Mouse (Mus musculus) heart, embryonic 13.5 days (tissue): ENCODE results near the gene Arhgap45. TPM values are rescaled to one million over a fixed set of nuclear protein-coding genes. Genes with fewer than 3 reads are reported as not detected.
A peak's percentile ranks its signal among the peaks of the same experiment; 100 is the strongest.

Experiments used
- ATAC-seq: fragments of 200-750 bp; cut with Nextera tagmentation; 2 replicates; pipeline ENCODE4 v1.8.0; 2017; ENCODE audit warnings: moderate TSS enrichment; ENCODE audit not compliant: insufficient number of reproducible peaks, low FRiP score, low TSS enrichment; ENCODE audit errors: extremely low read depth
- H3K27ac ChIP-seq: fragments of 300-500 bp; sonication (generic); replicated peaks from 2 replicates; pipeline ENCODE4 v1.5.1; 2015; ENCODE audit warnings: moderate library complexity, mild to moderate bottlenecking, inconsistent platforms
- H3K27me3 ChIP-seq: fragments of 300-500 bp; sonication (generic); replicated peaks from 2 replicates; pipeline ENCODE4 v1.6.1; 2015; ENCODE audit warnings: mild to moderate bottlenecking, inconsistent platforms
- H3K36me3 ChIP-seq: fragments of 300-500 bp; sonication (generic); 2 replicates; pipeline ENCODE4 v1.6.1; 2015; ENCODE audit warnings: mild to moderate bottlenecking, inconsistent platforms
- H3K4me1 ChIP-seq: fragments of 300-500 bp; sonication (generic); 2 replicates; pipeline ENCODE4 v1.6.1; 2015; ENCODE audit warnings: inconsistent platforms
- H3K4me2 ChIP-seq: fragments of 300-500 bp; sonication (generic); 2 replicates; pipeline ENCODE4 v1.6.1; 2015; ENCODE audit warnings: inconsistent platforms, mild to moderate bottlenecking, moderate library complexity
- H3K4me3 ChIP-seq: fragments of 300-500 bp; sonication (generic); 2 replicates; pipeline ENCODE4 v1.5.1; 2015; ENCODE audit warnings: moderate library complexity, mild to moderate bottlenecking, inconsistent platforms
- H3K9ac ChIP-seq: fragments of 300-500 bp; sonication (generic); 2 replicates; pipeline ENCODE4 v1.6.1; 2015; ENCODE audit warnings: inconsistent platforms, mild to moderate bottlenecking, moderate library complexity
- H3K9me3 ChIP-seq: fragments of 300-500 bp; sonication (generic); 2 replicates; pipeline ENCODE4 v1.6.1; 2016; ENCODE audit warnings: inconsistent platforms
- WGBS: fragments of 180-500 bp; shearing (Covaris S2); methylation state at CpG from one replicate; pipeline ENCODE4 v1.1.7; 2015; ENCODE audit warnings: mixed read lengths; 5-methylcytosine and 5-hydroxymethylcytosine counted together
- polyA plus RNA-seq: library from polyadenylated mRNA; unstranded; fragments of >200 nt; fragmentation: Nextera tagmentation; extraction: Ambion mirVana; gene quantifications from 2 replicates; pipeline ENCODE4 v1.2.1, GENCODE M21; 2015

Arhgap45 gene
- polyA plus RNA-seq, 1 experiment from 2014 or later = 6.5 TPM

- Histone ChIP-seq H3K9ac (peak overlapping the region; percentile 94), H3K36me3 (peaks cover 23% of the 10 kb centered on the region), H3K27ac (peak overlapping the region; percentile 95), H3K4me3 (peak overlapping the region; percentile 84), H3K9me3 (no peaks in the 10 kb centered on the region), H3K27me3 (no peaks in the 10 kb centered on the region), H3K4me2 (peak overlapping the region; percentile 96), H3K4me1 (peaks cover 51% of the 10 kb centered on the region)
- WGBS = 10% methylated on average over 27 of the region's 27 CpGs
- ATAC-seq = no peak
These were observed 28.5 kb upstream of the Arhgap45 start for GRCm38 (mm10) chr10:79987771-79988505.

GRCm38 (mm10) chr10:79988506-79989271 lies 27.8 kb upstream of the Arhgap45 start, which contains the start of gene Cnn2:
Gene Cnn2, plus strand, starts transcription at chr10:79988584.
- H3K27me3 ChIP-seq = no peaks in the 10 kb centered on the region
- under 1% methylated on average over 59 of the region's 59 CpGs for WGBS
- ATAC-seq = no peak
- H3K36me3 ChIP-seq = peaks cover 31% of the 10 kb centered on the region
- peak within 1 kb of the TSS; percentile 94 for H3K9ac ChIP-seq
- peaks cover 44% of the 10 kb centered on the region for H3K4me1 ChIP-seq
- H3K4me2 ChIP-seq = peak within 1 kb of the TSS; percentile 96
- peak within 1 kb of the TSS; percentile 95 for H3K27ac ChIP-seq
- no peaks in the 10 kb centered on the region for H3K9me3 ChIP-seq
- H3K4me3 ChIP-seq = peak within 1 kb of the TSS; percentile 84

- Histone ChIP-seq H3K9ac (peak overlapping the region; percentile 94), H3K4me1 (peaks cover 44% of the 10 kb centered on the region), H3K36me3 (peaks cover 37% of the 10 kb centered on the region), H3K27ac (peak overlapping the region; percentile 95), H3K27me3 (no peaks in the 10 kb centered on the region), H3K4me3 (peak overlapping the region; percentile 84), H3K9me3 (no peaks in the 10 kb centered on the region), H3K4me2 (peak overlapping the region; percentile 96)
- no peak for ATAC-seq
- 28% methylated on average over 8 of the region's 8 CpGs for WGBS
These were observed 27.1 kb upstream of the Arhgap45 start for GRCm38 (mm10) chr10:79989272-79989786.

DNA sequence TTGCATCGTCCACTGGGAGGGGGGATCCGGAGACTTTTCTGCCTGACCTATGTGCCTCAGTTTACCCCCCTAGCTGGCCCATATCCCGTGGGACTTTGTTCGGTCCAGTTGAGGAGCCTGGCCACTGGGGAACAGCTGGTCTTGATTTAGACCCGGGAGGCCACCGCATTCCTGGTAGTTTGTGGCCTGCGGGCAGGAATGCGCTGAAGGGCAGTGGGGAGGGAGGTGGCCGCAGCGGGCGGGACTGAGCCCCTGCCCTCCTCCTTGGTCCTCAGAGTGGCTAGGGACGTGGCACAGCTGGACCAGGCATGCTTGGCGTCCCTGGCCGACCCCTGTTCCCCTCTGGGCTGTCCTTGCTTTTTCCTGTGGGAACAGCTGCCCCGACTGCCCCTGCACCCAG lies 26.6 kb upstream of the Arhgap45 start:
- 9% methylated on average over 15 of the region's 15 CpGs for WGBS
- peaks cover 44% of the 10 kb centered on the region for H3K4me1 ChIP-seq
- no peaks in the 10 kb centered on the region for H3K27me3 ChIP-seq
- ATAC-seq = no peak
- peaks cover 43% of the 10 kb centered on the region for H3K36me3 ChIP-seq
- H3K9ac ChIP-seq = peak overlapping the region; percentile 94
- H3K9me3 ChIP-seq = no peaks in the 10 kb centered on the region
- H3K27ac ChIP-seq = peak overlapping the region; percentile 95
- H3K4me3 ChIP-seq = peak overlapping the region; percentile 84
- H3K4me2 ChIP-seq = peak overlapping the region; percentile 96

- H3K36me3 ChIP-seq = peaks cover 53% of the 10 kb centered on the region
These were observed 25.4 kb upstream of the Arhgap45 start for GRCm38 (mm10) chr10:79991099-79991498.

DNA sequence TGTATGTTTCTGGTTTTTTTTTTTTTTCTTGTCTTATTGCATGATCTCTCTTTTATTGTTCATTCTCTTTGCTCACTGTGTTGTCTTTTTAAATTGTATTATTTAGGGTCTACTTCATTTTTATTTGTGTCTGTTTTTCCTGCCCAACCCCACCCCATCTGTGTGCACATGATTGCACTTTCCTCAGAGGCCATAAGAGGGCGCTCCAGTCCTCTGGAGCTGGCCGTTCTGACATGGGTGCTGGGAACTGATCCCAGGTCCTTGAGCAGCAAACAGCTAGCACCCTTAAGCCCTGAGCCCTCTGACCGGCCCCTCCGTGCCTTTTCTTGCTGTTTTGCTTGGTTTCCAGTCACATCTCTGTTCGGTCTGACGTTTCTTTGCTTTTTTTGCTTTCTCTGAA lies 24.9 kb upstream of the Arhgap45 start:
- no peak for ATAC-seq
- Histone ChIP-seq H3K4me2 (peak overlapping the region; percentile 96; the same call in 1 of the 2 replicates), H3K4me3 (no peak overlapping the region), H3K9me3 (no peaks in the 10 kb centered on the region), H3K27ac (no peak overlapping the region), H3K4me1 (peaks cover 35% of the 10 kb centered on the region), H3K9ac (no peak overlapping the region), H3K36me3 (peaks cover 53% of the 10 kb centered on the region), H3K27me3 (no peaks in the 10 kb centered on the region)
- 83% methylated on average over 6 of the region's 6 CpGs for WGBS

More at GRCm38 (mm10) chr10:79991099-79991498, 25.4 kb upstream of the Arhgap45 start:
- H3K27ac ChIP-seq = no peak overlapping the region
- H3K4me1 ChIP-seq = peaks cover 39% of the 10 kb centered on the region
- H3K4me2 ChIP-seq = peak overlapping the region; percentile 96
- no peaks in the 10 kb centered on the region for H3K27me3 ChIP-seq
- 74% methylated on average over 12 of the region's 12 CpGs for WGBS
- no peaks in the 10 kb centered on the region for H3K9me3 ChIP-seq
- no peak for ATAC-seq
- 0 out of 2 replicates have a peak overlapping the region, but pooled peaks have one; percentile 9 for H3K9ac ChIP-seq
- H3K4me3 ChIP-seq = peak overlapping the region; percentile 84; the same call in 1 of the 2 replicates

GRCm38 (mm10) chr10:79994397-79995115 lies 21.9 kb upstream of the Arhgap45 start:
- peaks cover 53% of the 10 kb centered on the region for H3K36me3 ChIP-seq
- no peak overlapping the region for H3K4me3 ChIP-seq
- H3K9ac ChIP-seq = peak overlapping the region; percentile 47; the same call in 1 of the 2 replicates
- peaks cover 30% of the 10 kb centered on the region for H3K4me1 ChIP-seq
- ATAC-seq = no peak
- WGBS = 74% methylated on average over 16 of the region's 16 CpGs
- no peak overlapping the region for H3K27ac ChIP-seq
- H3K27me3 ChIP-seq = 0 out of 2 replicates have a peak, but pooled peaks cover 7% of the 10 kb centered on the region
- H3K9me3 ChIP-seq = no peaks in the 10 kb centered on the region
- no peak overlapping the region for H3K4me2 ChIP-seq

- WGBS = 74% methylated on average over 1 of the region's 1 CpGs
These were observed 20.8 kb upstream of the Arhgap45 start for GRCm38 (mm10) chr10:79995636-79996035.

DNA sequence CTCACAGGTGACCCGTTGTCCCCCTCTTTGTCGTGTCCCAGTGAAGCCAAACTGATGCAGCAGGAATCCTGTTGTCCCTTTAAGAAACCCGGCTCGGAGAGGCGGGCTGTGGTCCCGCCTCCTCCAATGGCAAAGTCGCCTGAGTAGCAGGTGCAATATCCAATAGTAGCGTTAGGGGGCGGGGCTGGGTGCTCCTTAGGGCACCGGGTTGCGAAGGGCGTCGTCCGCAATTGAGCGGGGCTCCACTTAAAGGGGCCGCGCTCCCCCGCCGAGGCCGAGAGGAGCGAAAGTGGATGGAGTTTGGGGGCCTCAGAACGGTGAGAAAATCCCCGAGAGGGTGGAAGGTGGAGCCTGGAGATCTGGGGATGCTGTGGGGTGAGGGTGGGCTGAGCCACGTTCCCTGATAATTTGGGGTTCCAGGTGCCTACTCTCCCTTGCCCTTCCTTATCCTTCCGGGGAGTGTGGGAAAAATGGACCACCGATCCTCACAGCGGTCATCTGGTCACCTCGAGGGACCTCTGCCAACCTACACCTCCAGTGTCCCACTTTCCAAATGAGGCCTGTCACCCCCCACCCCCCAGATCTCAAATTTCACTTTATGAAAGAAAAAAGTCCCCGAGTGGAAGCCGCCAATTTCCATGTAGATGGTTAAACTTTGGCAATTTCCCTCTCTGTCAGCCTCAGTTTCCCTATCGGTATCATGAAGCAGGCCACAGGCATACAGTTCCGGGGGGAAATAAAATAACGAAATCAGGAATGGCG lies 20.0 kb upstream of the Arhgap45 start, which contains the start of gene Abca7:
Gene Abca7, plus strand, starts transcription at position 223 of the 762 bp plus-strand sequence.
- WGBS = under 1% methylated on average over 34 of the region's 34 CpGs
- H3K4me2 ChIP-seq = peak within 1 kb of the TSS; percentile 78
- H3K4me1 ChIP-seq = peaks cover 15% of the 10 kb centered on the region
- H3K27me3 ChIP-seq = peaks cover 17% of the 10 kb centered on the region
- peak; percentile 71 for ATAC-seq
- H3K4me3 ChIP-seq = peak within 1 kb of the TSS; percentile 61
- peaks cover 44% of the 10 kb centered on the region for H3K36me3 ChIP-seq
- H3K27ac ChIP-seq = peak within 1 kb of the TSS; percentile 75
- peak within 1 kb of the TSS; percentile 83 for H3K9ac ChIP-seq
- no peaks in the 10 kb centered on the region for H3K9me3 ChIP-seq

More at GRCm38 (mm10) chr10:79995636-79996035, 20.8 kb upstream of the Arhgap45 start:
- Histone ChIP-seq H3K4me2 (peak overlapping the region; percentile 78; the same call in 1 of the 2 replicates), H3K4me1 (peaks cover 22% of the 10 kb centered on the region), H3K9ac (no peak overlapping the region), H3K4me3 (peak overlapping the region; percentile 61), H3K36me3 (peaks cover 53% of the 10 kb centered on the region), H3K9me3 (no peaks in the 10 kb centered on the region), H3K27me3 (peaks cover 12% of the 10 kb centered on the region; the same call in 1 of the 2 replicates), H3K27ac (peak overlapping the region; percentile 51)
- no peak for ATAC-seq
